Mouse (Mus musculus): ENCODE measurements at regions not wholly inside any gene's neighbourhood (a gene's known extent, or its start where the extent isn't known, plus 50 kb on each side); places are given as distances from the start of the nearest gene placed in this dataset.

GRCm38 (mm10) chr3:52634353-52634752, 366.2 kb downstream of the Foxo1 start:
- no peak for DNase-seq

GRCm38 (mm10) chr3:52633491-52634100, 365.5 kb downstream of the Foxo1 start:
- DNase-seq, result no peak

GRCm38 (mm10) chr3:52632635-52633034, 364.5 kb downstream of the Foxo1 start:
- no peak for DNase-seq

GRCm38 (mm10) chr3:52630209-52630608, 362.1 kb downstream of the Foxo1 start:
- no peak for DNase-seq

- DNase-seq, result no peak
These were observed 357.0 kb downstream of the Foxo1 start for GRCm38 (mm10) chr3:52625125-52625524.

GRCm38 (mm10) chr3:52622530-52622929, 354.4 kb downstream of the Foxo1 start:
- DNase-seq, result no peak

GRCm38 (mm10) chr3:52621936-52622335, 353.8 kb downstream of the Foxo1 start:
- DNase-seq, result no peak

GRCm38 (mm10) chr3:52618925-52619224, 350.7 kb downstream of the Foxo1 start:
- DNase-seq, result no peak

GRCm38 (mm10) chr3:52618212-52618924, 350.2 kb downstream of the Foxo1 start:
- no peak for DNase-seq

- DNase-seq, result no peak
These were observed 349.4 kb downstream of the Foxo1 start for GRCm38 (mm10) chr3:52617413-52618149.

GRCm38 (mm10) chr3:52611881-52612280, 343.7 kb downstream of the Foxo1 start:
- no peak for DNase-seq

- no peak for DNase-seq
These were observed 342.3 kb downstream of the Foxo1 start for GRCm38 (mm10) chr3:52610466-52610865.

GRCm38 (mm10) chr3:52608086-52608426, 339.9 kb downstream of the Foxo1 start:
- no peak for DNase-seq

GRCm38 (mm10) chr3:52607379-52608085, 339.4 kb downstream of the Foxo1 start:
- DNase-seq, result no peak

GRCm38 (mm10) chr3:52605261-52605771, 337.2 kb downstream of the Foxo1 start:
- DNase-seq, result no peak

GRCm38 (mm10) chr3:52603244-52603704, 335.1 kb downstream of the Foxo1 start:
- peak; percentile 12 for DNase-seq

- peak; percentile 94 for DNase-seq
These were observed 333.0 kb downstream of the Foxo1 start for GRCm38 (mm10) chr3:52601011-52601745.

GRCm38 (mm10) chr3:52600581-52600980, 332.4 kb downstream of the Foxo1 start:
- no peak for DNase-seq

GRCm38 (mm10) chr3:52600146-52600545, 332.0 kb downstream of the Foxo1 start:
- peak; percentile 75 for DNase-seq

- DNase-seq, result no peak
These were observed 318.3 kb downstream of the Foxo1 start for GRCm38 (mm10) chr3:52586418-52586817.

- no peak for DNase-seq
These were observed 311.8 kb downstream of the Foxo1 start for GRCm38 (mm10) chr3:52579917-52580316.

- peak; percentile 23 for DNase-seq
These were observed 311.0 kb downstream of the Foxo1 start for GRCm38 (mm10) chr3:52579096-52579495.

Data from cerebellum, adult 9-11 months (tissue).